Mouse (Mus musculus): ENCODE measurements around the gene Olfm1. TPM values are rescaled to one million over a fixed set of nuclear protein-coding genes. Genes with fewer than 3 reads are reported as not detected.

Gene Olfm1
- 4.9 and 5.3 TPM in 2 replicates for polyA plus RNA-seq (2015; fragmentation: Nextera tagmentation; extraction: Ambion mirVana)

GRCm38 (mm10) chr2:28192821-28193689, at the start of gene Olfm1:
Olfm1 (plus strand) TSS chr2:28192992.
- Histone ChIP-seq H3K9ac (peak within 1 kb of the TSS; percentile 70), H3K4me3 (peak within 1 kb of the TSS; percentile 64), H3K27me3 (replicated peaks) (peaks cover 73% of the 10 kb centered on the region), H3K36me3 (no peaks in the 10 kb centered on the region), H3K27ac (replicated peaks) (no peak within 1 kb of the TSS), H3K4me1 (peaks cover 11% of the 10 kb centered on the region), H3K9me3 (no peaks in the 10 kb centered on the region), H3K4me2 (peak within 1 kb of the TSS; percentile 89)
- no peak for ATAC-seq (ENCODE audit: extremely low read depth, insufficient number of reproducible peaks, low FRiP score, low TSS enrichment)
- under 1% methylated on average over 75 of the region's 76 CpGs for WGBS

- H3K9me3 ChIP-seq, result peaks cover 8% of the 10 kb centered on the region; the same call in 1 of the 2 replicates
- H3K4me2 ChIP-seq, result no peak overlapping the region
- H3K9ac ChIP-seq, result no peak overlapping the region
- H3K27me3 ChIP-seq (replicated peaks), result peaks cover 1% of the 10 kb centered on the region; the same call in 1 of the 2 replicates
- H3K4me3 ChIP-seq, result no peak overlapping the region
- H3K36me3 ChIP-seq, result no peaks in the 10 kb centered on the region
- 74% methylated on average over 13 of the region's 13 CpGs for WGBS
- no peak overlapping the region for H3K27ac ChIP-seq (replicated peaks)
- H3K4me1 ChIP-seq, result peaks cover 21% of the 10 kb centered on the region
- ATAC-seq (ENCODE audit: extremely low read depth, insufficient number of reproducible peaks, low FRiP score, low TSS enrichment), result no peak
Measured at GRCm38 (mm10) chr2:28143417-28144045, 49.3 kb upstream of the Olfm1 start.

GRCm38 (mm10) chr2:28145702-28146101, 47.1 kb upstream of the Olfm1 start:
- H3K27ac ChIP-seq (replicated peaks), result no peak overlapping the region
- H3K27me3 ChIP-seq (replicated peaks), result peaks cover 4% of the 10 kb centered on the region; the same call in 1 of the 2 replicates
- H3K4me1 ChIP-seq, result peaks cover 15% of the 10 kb centered on the region
- H3K9ac ChIP-seq, result no peak overlapping the region
- H3K9me3 ChIP-seq, result peaks cover 8% of the 10 kb centered on the region; the same call in 1 of the 2 replicates
- WGBS, result 79% methylated on average over 5 of the region's 5 CpGs
- ATAC-seq (ENCODE audit: extremely low read depth, insufficient number of reproducible peaks, low FRiP score, low TSS enrichment), result no peak
- no peak overlapping the region for H3K4me2 ChIP-seq
- no peaks in the 10 kb centered on the region for H3K36me3 ChIP-seq
- no peak overlapping the region for H3K4me3 ChIP-seq

GRCm38 (mm10) chr2:28146152-28146551, 46.6 kb upstream of the Olfm1 start:
- no peaks in the 10 kb centered on the region for H3K36me3 ChIP-seq
- 84% methylated on average over 4 of the region's 4 CpGs for WGBS
- peaks cover 8% of the 10 kb centered on the region; the same call in 1 of the 2 replicates for H3K9me3 ChIP-seq
- H3K9ac ChIP-seq, result no peak overlapping the region
- no peak overlapping the region for H3K4me2 ChIP-seq
- no peak for ATAC-seq (ENCODE audit: extremely low read depth, insufficient number of reproducible peaks, low FRiP score, low TSS enrichment)
- no peak overlapping the region for H3K4me3 ChIP-seq
- peaks cover 15% of the 10 kb centered on the region for H3K4me1 ChIP-seq
- H3K27me3 ChIP-seq (replicated peaks), result peaks cover 4% of the 10 kb centered on the region; the same call in 1 of the 2 replicates
- H3K27ac ChIP-seq (replicated peaks), result no peak overlapping the region

- 23% methylated on average over 4 of the region's 4 CpGs for WGBS
- no peaks in the 10 kb centered on the region for H3K36me3 ChIP-seq
- no peak overlapping the region for H3K4me3 ChIP-seq
- no peak for ATAC-seq (ENCODE audit: extremely low read depth, insufficient number of reproducible peaks, low FRiP score, low TSS enrichment)
- peaks cover 4% of the 10 kb centered on the region; the same call in 1 of the 2 replicates for H3K27me3 ChIP-seq (replicated peaks)
- H3K9ac ChIP-seq, result no peak overlapping the region
- H3K27ac ChIP-seq (replicated peaks), result no peak overlapping the region
- peaks cover 10% of the 10 kb centered on the region for H3K4me1 ChIP-seq
- H3K9me3 ChIP-seq, result peaks cover 8% of the 10 kb centered on the region; the same call in 1 of the 2 replicates
- H3K4me2 ChIP-seq, result no peak overlapping the region
Measured at GRCm38 (mm10) chr2:28146685-28147084, 46.1 kb upstream of the Olfm1 start.

GRCm38 (mm10) chr2:28147248-28147794, 45.5 kb upstream of the Olfm1 start:
- H3K36me3 ChIP-seq, result no peaks in the 10 kb centered on the region
- H3K9me3 ChIP-seq, result peaks cover 8% of the 10 kb centered on the region; the same call in 1 of the 2 replicates
- no peak overlapping the region for H3K27ac ChIP-seq (replicated peaks)
- WGBS, result 48% methylated on average over 5 of the region's 5 CpGs
- H3K9ac ChIP-seq, result no peak overlapping the region
- no peak overlapping the region for H3K4me2 ChIP-seq
- peaks cover 6% of the 10 kb centered on the region for H3K4me1 ChIP-seq
- peaks cover 4% of the 10 kb centered on the region; the same call in 1 of the 2 replicates for H3K27me3 ChIP-seq (replicated peaks)
- ATAC-seq (ENCODE audit: extremely low read depth, insufficient number of reproducible peaks, low FRiP score, low TSS enrichment), result no peak
- no peak overlapping the region for H3K4me3 ChIP-seq

GRCm38 (mm10) chr2:28149688-28150087, 43.1 kb upstream of the Olfm1 start:
- Histone ChIP-seq H3K4me3 (no peak overlapping the region), H3K4me1 (peaks cover 6% of the 10 kb centered on the region), H3K9ac (no peak overlapping the region), H3K9me3 (peaks cover 8% of the 10 kb centered on the region; the same call in 1 of the 2 replicates), H3K36me3 (no peaks in the 10 kb centered on the region), H3K27ac (replicated peaks) (no peak overlapping the region), H3K27me3 (replicated peaks) (peaks cover 4% of the 10 kb centered on the region; the same call in 1 of the 2 replicates), H3K4me2 (no peak overlapping the region)
- ATAC-seq (ENCODE audit: extremely low read depth, insufficient number of reproducible peaks, low FRiP score, low TSS enrichment), result no peak
- WGBS, result 69% methylated on average over 11 of the region's 11 CpGs

- 59% methylated on average over 7 of the region's 7 CpGs for WGBS
- peaks cover 14% of the 10 kb centered on the region for H3K4me1 ChIP-seq
- no peak for ATAC-seq (ENCODE audit: extremely low read depth, insufficient number of reproducible peaks, low FRiP score, low TSS enrichment)
- peaks cover 2% of the 10 kb centered on the region; the same call in 1 of the 2 replicates for H3K27me3 ChIP-seq (replicated peaks)
- H3K9ac ChIP-seq, result no peak overlapping the region
- no peak overlapping the region for H3K27ac ChIP-seq (replicated peaks)
- H3K9me3 ChIP-seq, result no peaks in the 10 kb centered on the region
- no peaks in the 10 kb centered on the region for H3K36me3 ChIP-seq
- H3K4me3 ChIP-seq, result no peak overlapping the region
- H3K4me2 ChIP-seq, result no peak overlapping the region
Measured at GRCm38 (mm10) chr2:28160568-28160967, 32.2 kb upstream of the Olfm1 start.

GRCm38 (mm10) chr2:28165570-28165969, 27.2 kb upstream of the Olfm1 start:
- no peaks in the 10 kb centered on the region for H3K36me3 ChIP-seq
- no peak overlapping the region for H3K9ac ChIP-seq
- peaks cover 9% of the 10 kb centered on the region for H3K4me1 ChIP-seq
- no peak overlapping the region for H3K27ac ChIP-seq (replicated peaks)
- H3K4me3 ChIP-seq, result no peak overlapping the region
- H3K4me2 ChIP-seq, result no peak overlapping the region
- WGBS, result 62% methylated on average over 8 of the region's 8 CpGs
- H3K9me3 ChIP-seq, result no peaks in the 10 kb centered on the region
- peaks cover under 1% of the 10 kb centered on the region; the same call in 1 of the 2 replicates for H3K27me3 ChIP-seq (replicated peaks)
- no peak for ATAC-seq (ENCODE audit: extremely low read depth, insufficient number of reproducible peaks, low FRiP score, low TSS enrichment)

- H3K4me2 ChIP-seq, result no peak overlapping the region
- no peaks in the 10 kb centered on the region for H3K9me3 ChIP-seq
- 65% methylated on average over 12 of the region's 12 CpGs for WGBS
- H3K27me3 ChIP-seq (replicated peaks), result peaks cover 3% of the 10 kb centered on the region
- no peak overlapping the region for H3K4me3 ChIP-seq
- H3K36me3 ChIP-seq, result no peaks in the 10 kb centered on the region
- no peak overlapping the region for H3K9ac ChIP-seq
- 0 out of 2 replicates have a peak, but pooled peaks cover 6% of the 10 kb centered on the region for H3K4me1 ChIP-seq
- ATAC-seq (ENCODE audit: extremely low read depth, insufficient number of reproducible peaks, low FRiP score, low TSS enrichment), result no peak
- H3K27ac ChIP-seq (replicated peaks), result no peak overlapping the region
Measured at GRCm38 (mm10) chr2:28169336-28169735, 23.5 kb upstream of the Olfm1 start.

- H3K9ac ChIP-seq, result no peak overlapping the region
- no peak overlapping the region for H3K4me2 ChIP-seq
- 0 out of 2 replicates have a peak, but pooled peaks cover 6% of the 10 kb centered on the region for H3K4me1 ChIP-seq
- H3K27me3 ChIP-seq (replicated peaks), result peaks cover 3% of the 10 kb centered on the region
- WGBS, result 70% methylated on average over 6 of the region's 6 CpGs
- H3K36me3 ChIP-seq, result no peaks in the 10 kb centered on the region
- no peak overlapping the region for H3K4me3 ChIP-seq
- no peak overlapping the region for H3K27ac ChIP-seq (replicated peaks)
- no peaks in the 10 kb centered on the region for H3K9me3 ChIP-seq
- no peak for ATAC-seq (ENCODE audit: extremely low read depth, insufficient number of reproducible peaks, low FRiP score, low TSS enrichment)
Measured at GRCm38 (mm10) chr2:28171962-28172361, 20.8 kb upstream of the Olfm1 start.
